ENCODE assay signal across 22 mouse cellular contexts in the genomic region with DNA sequence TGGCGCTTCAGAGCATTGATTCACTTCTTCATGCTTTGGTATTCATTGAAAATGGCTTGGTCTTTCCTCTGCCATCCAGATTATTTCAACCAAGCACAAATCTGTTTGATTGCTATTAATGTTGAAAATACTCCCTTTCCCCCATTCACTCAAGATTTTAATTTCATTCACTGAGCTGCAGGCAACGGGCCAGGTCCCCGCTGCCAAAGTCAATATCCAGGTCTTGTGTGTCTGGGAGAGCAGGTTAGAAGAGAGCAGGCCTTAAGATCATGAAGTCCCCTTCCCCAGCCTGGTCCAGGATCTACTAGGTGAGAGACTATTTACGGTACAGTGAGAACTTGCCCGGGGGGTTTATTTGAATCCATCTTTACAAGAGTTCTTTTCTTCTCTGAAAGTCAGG. TPM values are rescaled to one million over a fixed set of nuclear protein-coding genes. Genes with fewer than 3 reads are reported as not detected.
DNase-seq lines count a peak whose midpoint lies in the region; ATAC-seq and TF ChIP-seq lines count a peak whose summit lies in the region.
"Had no signal": no experiment of that assay in that cellular context is flagged by ENCODE, and none has a peak within 500 bp of the region (broad histone marks: within the 10 kb centered on the region; RNA-seq: fewer than 3 reads in every experiment).

No protein-coding gene starts in this region.

- no peak for ATAC-seq in embryonic facial prominence, embryonic 14.5 days (ENCODE audit: low read depth)
- ATAC-seq in lung, embryonic 14.5 days (ENCODE audit: insufficient read depth) = no peak
- no peak for ATAC-seq in hindbrain, embryonic 13.5 days (ENCODE audit: low FRiP score)
- ATAC-seq: forebrain, embryonic 15.5 days; hindbrain, embryonic 16.5 days; inflammation-experienced regulatory T-cells, adult 6 months had no signal

- H3K36me3 ChIP-seq in embryonic facial prominence, embryonic 14.5 days (ENCODE audit: control insufficient read depth, insufficient read depth, low read length) = peaks cover 30% of the 10 kb centered on the region; the same call in 1 of the 2 replicates
- H3K36me3 ChIP-seq in embryonic facial prominence, embryonic 10.5 days (replicated peaks) = peaks cover 24% of the 10 kb centered on the region
- H3K36me3 ChIP-seq in lung, embryonic 14.5 days (ENCODE audit: insufficient read depth) = peaks cover 12% of the 10 kb centered on the region
- peaks cover 46% of the 10 kb centered on the region for H3K36me3 ChIP-seq in hindbrain, embryonic 13.5 days

- peaks cover 20% of the 10 kb centered on the region for H3K4me1 ChIP-seq in embryonic facial prominence, embryonic 14.5 days (ENCODE audit: control insufficient read depth, insufficient read depth, low read length)
- peaks cover 18% of the 10 kb centered on the region for H3K4me1 ChIP-seq in embryonic facial prominence, embryonic 10.5 days
- no peaks in the 10 kb centered on the region for H3K4me1 ChIP-seq in lung, embryonic 14.5 days (ENCODE audit: insufficient read depth)
- H3K4me1 ChIP-seq in lung, adult 2 months (ENCODE audit: control insufficient read depth, insufficient read depth, low read length) = no peaks in the 10 kb centered on the region
- H3K4me1 ChIP-seq in hindbrain, embryonic 13.5 days (replicated peaks) = peaks cover 2% of the 10 kb centered on the region; the same call in 1 of the 2 replicates

- no peak overlapping the region for H3K4me2 ChIP-seq in embryonic facial prominence, embryonic 14.5 days (ENCODE audit: low read depth, low read length)
- H3K4me2 ChIP-seq in lung, embryonic 14.5 days = no peak overlapping the region
- no peak overlapping the region for H3K4me2 ChIP-seq in hindbrain, embryonic 13.5 days
- H3K4me2 ChIP-seq: embryonic facial prominence, embryonic 12.5 days; forebrain, embryonic 15.5 days; heart, embryonic 13.5 days had no signal

- no peaks in the 10 kb centered on the region for H3K9me3 ChIP-seq in embryonic facial prominence, embryonic 14.5 days (ENCODE audit: control insufficient read depth, low read length)
- no peaks in the 10 kb centered on the region for H3K9me3 ChIP-seq in embryonic facial prominence, embryonic 10.5 days
- no peaks in the 10 kb centered on the region for H3K9me3 ChIP-seq in lung, embryonic 14.5 days (ENCODE audit: low read depth, low read length)
- no peaks in the 10 kb centered on the region for H3K9me3 ChIP-seq in hindbrain, embryonic 13.5 days
- H3K9me3 ChIP-seq: embryonic facial prominence, embryonic 12.5 days; forebrain, embryonic 10.5 days; forebrain, embryonic 15.5 days; heart, embryonic 13.5 days had no signal

- WGBS in embryonic facial prominence, embryonic 14.5 days = 75% methylated on average over 5 of the region's 5 CpGs
- 92% methylated on average over 5 of the region's 5 CpGs for WGBS in embryonic facial prominence, embryonic 10.5 days
- WGBS in lung, embryonic 14.5 days = 75% methylated on average over 5 of the region's 5 CpGs
- WGBS in lung, adult 2 months = 72% methylated on average over 5 of the region's 5 CpGs
- 92% methylated on average over 5 of the region's 5 CpGs for WGBS in hindbrain, embryonic 13.5 days

- TF ChIP-seq POLR2A in lung, adult 2 months (IDR thresholded peaks at IDR 0.05; ENCODE audit: borderline replicate concordance, extremely low read depth, low read depth, low read length) = no peak

- H3K9ac ChIP-seq in embryonic facial prominence, embryonic 14.5 days (ENCODE audit: low read depth, low read length) = no peak overlapping the region
- no peak overlapping the region for H3K9ac ChIP-seq in lung, embryonic 14.5 days
- H3K9ac ChIP-seq in hindbrain, embryonic 13.5 days = no peak overlapping the region
- H3K9ac ChIP-seq: embryonic facial prominence, embryonic 12.5 days; forebrain, embryonic 15.5 days; heart, embryonic 13.5 days had no signal

- no peaks in the 10 kb centered on the region for H3K27me3 ChIP-seq in embryonic facial prominence, embryonic 14.5 days (replicated peaks; ENCODE audit: control insufficient read depth, insufficient read depth, low read length)
- no peaks in the 10 kb centered on the region for H3K27me3 ChIP-seq in embryonic facial prominence, embryonic 10.5 days (replicated peaks; ENCODE audit: low read depth, poor library complexity, severe bottlenecking)
- no peaks in the 10 kb centered on the region for H3K27me3 ChIP-seq in lung, embryonic 14.5 days (ENCODE audit: insufficient read depth, low read length)
- H3K27me3 ChIP-seq in hindbrain, embryonic 13.5 days = no peaks in the 10 kb centered on the region
- H3K27me3 ChIP-seq: CH12.LX; embryonic facial prominence, embryonic 12.5 days; forebrain, embryonic 15.5 days; heart, embryonic 13.5 days had no signal

- H3K4me3 ChIP-seq in embryonic facial prominence, embryonic 14.5 days (ENCODE audit: low read depth, low read length) = no peak overlapping the region
- no peak overlapping the region for H3K4me3 ChIP-seq in embryonic facial prominence, embryonic 10.5 days
- H3K4me3 ChIP-seq in lung, embryonic 14.5 days (ENCODE audit: low read depth, low read length) = no peak overlapping the region
- H3K4me3 ChIP-seq in lung, adult 2 months (replicated peaks; ENCODE audit: extremely low read depth, low read depth, low read length) = no peak overlapping the region
- H3K4me3 ChIP-seq in hindbrain, embryonic 13.5 days = no peak overlapping the region
- H3K4me3 ChIP-seq: embryonic facial prominence, embryonic 12.5 days; forebrain, embryonic 10.5 days; forebrain, embryonic 15.5 days; heart, embryonic 13.5 days had no signal

- peak overlapping the region; percentile 61; the same call in 1 of the 2 replicates for H3K27ac ChIP-seq in embryonic facial prominence, embryonic 14.5 days (replicated peaks; ENCODE audit: low read depth, low read length)
- no peak overlapping the region for H3K27ac ChIP-seq in embryonic facial prominence, embryonic 10.5 days (replicated peaks)
- no peak overlapping the region for H3K27ac ChIP-seq in lung, embryonic 14.5 days (ENCODE audit: low read depth)
- no peak overlapping the region for H3K27ac ChIP-seq in hindbrain, embryonic 13.5 days
- H3K27ac ChIP-seq: embryonic facial prominence, embryonic 12.5 days; forebrain, embryonic 10.5 days; forebrain, embryonic 15.5 days; heart, embryonic 13.5 days had no signal

- no peak for TF ChIP-seq CTCF in lung, embryonic 14.5 days (IDR thresholded peaks at IDR 0.05; ENCODE audit: low read depth)
- no peak for TF ChIP-seq CTCF in lung, adult 2 months (IDR thresholded peaks at IDR 0.05; ENCODE audit: insufficient read depth, low read length)

- DNase-seq in embryonic facial prominence, embryonic 14.5 days (ENCODE audit: low spot score) = peak; percentile 27
- DNase-seq in embryonic facial prominence, embryonic 10.5 days (ENCODE audit: low spot score) = no peak
- DNase-seq in lung, embryonic 14.5 days = peak; percentile 22
- DNase-seq in lung, adult 2 months = no peak
- peak; percentile 20 for DNase-seq in urinary bladder, postnatal 14 days (ENCODE audit: low spot score)
- no peak for DNase-seq in urinary bladder, adult 18-20 months (ENCODE audit: low spot score in 2 of 2)
- DNase-seq in fat pad, adult 2 months (ENCODE audit: extremely low read depth, low read depth, low spot score) = peak; percentile 71
- DNase-seq: adrenal gland, postnatal 25 days; cerebellum, adult 18-20 months; cerebellum, adult 9-11 months; embryo, embryonic 11 days; gastrocnemius, postnatal 36 days; heart, adult 11 months; heart, postnatal 36 days had no signal

RNA-seq across cellular contexts. Expression of gene Ltbp2, which starts 38.6 kb away (rescaled TPM):
- polyA plus RNA-seq in embryonic facial prominence, embryonic 14.5 days (2014; fragmentation: Nextera tagmentation; extraction: Ambion mirVana) = 9.2 and 11.2 TPM in 2 replicates
- 0.12 TPM in 1 of 2 replicates, not detected in the other for polyA plus RNA-seq in embryonic facial prominence, embryonic 10.5 days (2016; fragmentation: Nextera tagmentation; extraction: Ambion mirVana)
- polyA plus RNA-seq in lung, embryonic 14.5 days (2014; fragmentation: Nextera tagmentation; extraction: Ambion mirVana) = 6.8 and 6.9 TPM in 2 replicates
- polyA plus RNA-seq in lung, adult 2 months (2012; rRNA removed) = 91.3 and 96.8 TPM in 2 replicates
- polyA plus RNA-seq in hindbrain, embryonic 13.5 days (2015; fragmentation: Nextera tagmentation; extraction: Ambion mirVana) = 0.14 and 0.31 TPM in 2 replicates
- polyA plus RNA-seq: inflammation-experienced regulatory T-cells, adult 6 months had no signal

RNA-seq across cellular contexts. Expression of gene Fcf1, which starts 55.7 kb away (rescaled TPM):
- 126 and 129 TPM in 2 replicates for polyA plus RNA-seq in embryonic facial prominence, embryonic 14.5 days (2014; fragmentation: Nextera tagmentation; extraction: Ambion mirVana)
- 191 and 192 TPM in 2 replicates for polyA plus RNA-seq in embryonic facial prominence, embryonic 10.5 days (2016; fragmentation: Nextera tagmentation; extraction: Ambion mirVana)
- polyA plus RNA-seq in lung, embryonic 14.5 days (2014; fragmentation: Nextera tagmentation; extraction: Ambion mirVana) = 147 TPM in 2 replicates
- polyA plus RNA-seq in lung, adult 2 months (2012; rRNA removed) = 18.4 and 34.0 TPM in 2 replicates
- 111 and 113 TPM in 2 replicates for polyA plus RNA-seq in hindbrain, embryonic 13.5 days (2015; fragmentation: Nextera tagmentation; extraction: Ambion mirVana)

RNA-seq across cellular contexts. Expression of gene Arel1, which starts 55.7 kb away (rescaled TPM):
- polyA plus RNA-seq in embryonic facial prominence, embryonic 14.5 days (2014; fragmentation: Nextera tagmentation; extraction: Ambion mirVana) = 15.6 and 16.2 TPM in 2 replicates
- 16.8 and 18.1 TPM in 2 replicates for polyA plus RNA-seq in embryonic facial prominence, embryonic 10.5 days (2016; fragmentation: Nextera tagmentation; extraction: Ambion mirVana)
- polyA plus RNA-seq in lung, embryonic 14.5 days (2014; fragmentation: Nextera tagmentation; extraction: Ambion mirVana) = 17.1 and 19.3 TPM in 2 replicates
- 22.9 and 26.9 TPM in 2 replicates for polyA plus RNA-seq in lung, adult 2 months (2012; rRNA removed)
- polyA plus RNA-seq in hindbrain, embryonic 13.5 days (2015; fragmentation: Nextera tagmentation; extraction: Ambion mirVana) = 30.9 and 32.6 TPM in 2 replicates

Comparison
In these comparisons a context has a peak if more than half of its experiments do, and no peak if none do; other contexts are left out.
1. DNase-seq: peak in embryonic facial prominence, embryonic 14.5 days (single experiment), lung, embryonic 14.5 days (single experiment), urinary bladder, postnatal 14 days (single experiment) and fat pad, adult 2 months (single experiment); none in embryonic facial prominence, embryonic 10.5 days (single experiment), lung, adult 2 months (single experiment) and urinary bladder, adult 18-20 months (0 of 2).